Mouse (Mus musculus): ENCODE data around the gene Nos3. TPM values are rescaled to one million over a fixed set of nuclear protein-coding genes. Genes with fewer than 3 reads are reported as not detected.

The Nos3 gene
- polyA plus RNA-seq, 1 experiment from 2014 or later: 34.0 TPM

DNA sequence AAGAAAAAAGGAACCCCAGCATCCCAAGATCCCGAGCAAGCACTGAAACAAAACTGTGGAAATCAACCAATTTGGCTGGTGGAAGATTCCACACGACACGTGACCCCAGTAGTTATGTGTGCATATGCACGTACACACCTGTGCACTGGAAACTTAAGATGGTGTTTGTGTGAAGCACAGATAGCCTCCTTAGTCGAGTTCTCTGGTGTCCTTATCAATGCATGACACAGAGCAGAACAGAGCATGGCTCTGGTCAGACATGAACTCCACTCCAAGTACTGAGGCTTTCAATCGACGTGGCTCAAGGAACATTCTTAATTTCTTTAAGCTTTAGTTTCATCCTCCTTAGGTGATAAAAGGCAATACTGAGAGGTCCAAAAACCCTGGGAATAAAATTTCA is 18.3 kb upstream of the Nos3 start:
- Histone ChIP-seq H3K36me3 (peaks cover 33% of the 10 kb centered on the region), H3K4me2 (no peak overlapping the region), H3K9me3 (no peaks in the 10 kb centered on the region), H3K27ac (replicated peaks) (no peak overlapping the region), H3K4me1 (peaks cover 92% of the 10 kb centered on the region), H3K27me3 (replicated peaks) (no peaks in the 10 kb centered on the region; the same call in 1 of the 2 replicates), H3K9ac (no peak overlapping the region), H3K4me3 (no peak overlapping the region)
- no peak for ATAC-seq (ENCODE audit: extremely low read depth, insufficient number of reproducible peaks, low FRiP score, low TSS enrichment)
- WGBS: 63% methylated on average over 7 of the region's 7 CpGs

DNA sequence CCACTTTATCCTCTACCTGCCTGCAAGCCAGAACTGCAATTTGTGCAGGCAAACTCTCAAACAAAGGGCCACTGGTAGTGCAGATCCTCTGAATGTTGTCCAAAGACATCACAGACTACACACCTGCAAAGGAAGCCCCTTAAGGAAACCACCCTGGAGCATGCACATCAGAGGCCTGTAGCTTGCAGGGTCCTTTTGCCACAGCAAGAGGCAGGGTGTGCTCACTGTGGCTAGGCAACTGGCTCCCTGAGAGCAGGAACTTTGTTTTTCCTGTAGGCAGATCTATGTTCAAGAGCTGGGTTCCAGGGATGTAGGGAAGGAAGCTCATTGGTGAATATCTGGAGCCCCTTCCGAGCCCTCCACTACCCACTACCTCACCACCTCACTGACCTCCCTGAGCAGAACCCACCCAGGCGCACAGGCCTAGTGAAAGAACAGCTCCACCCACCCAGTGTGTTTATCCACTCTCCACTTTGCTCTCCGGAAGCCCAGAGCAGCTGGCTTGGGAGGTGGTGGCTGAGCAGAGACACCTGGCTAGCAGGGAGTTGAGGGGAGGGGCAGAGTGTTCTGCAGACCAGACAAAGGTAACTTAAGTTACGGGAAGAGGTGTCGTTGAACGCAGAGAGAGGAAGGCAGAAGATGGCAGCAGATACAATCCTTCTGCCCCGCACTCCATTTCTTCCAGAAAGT is 17.3 kb upstream of the Nos3 start:
- ATAC-seq (ENCODE audit: extremely low read depth, insufficient number of reproducible peaks, low FRiP score, low TSS enrichment): no peak
- 41% methylated on average over 7 of the region's 7 CpGs for WGBS
- H3K27ac ChIP-seq (replicated peaks): 0 out of 2 replicates have a peak overlapping the region, but pooled peaks have one; percentile 1
- no peaks in the 10 kb centered on the region for H3K9me3 ChIP-seq
- no peaks in the 10 kb centered on the region; the same call in 1 of the 2 replicates for H3K27me3 ChIP-seq (replicated peaks)
- H3K4me2 ChIP-seq: peak overlapping the region; percentile 87
- peak overlapping the region; percentile 99 for H3K9ac ChIP-seq
- H3K36me3 ChIP-seq: peaks cover 33% of the 10 kb centered on the region
- H3K4me3 ChIP-seq: peak overlapping the region; percentile 90
- H3K4me1 ChIP-seq: peaks cover 87% of the 10 kb centered on the region

DNA sequence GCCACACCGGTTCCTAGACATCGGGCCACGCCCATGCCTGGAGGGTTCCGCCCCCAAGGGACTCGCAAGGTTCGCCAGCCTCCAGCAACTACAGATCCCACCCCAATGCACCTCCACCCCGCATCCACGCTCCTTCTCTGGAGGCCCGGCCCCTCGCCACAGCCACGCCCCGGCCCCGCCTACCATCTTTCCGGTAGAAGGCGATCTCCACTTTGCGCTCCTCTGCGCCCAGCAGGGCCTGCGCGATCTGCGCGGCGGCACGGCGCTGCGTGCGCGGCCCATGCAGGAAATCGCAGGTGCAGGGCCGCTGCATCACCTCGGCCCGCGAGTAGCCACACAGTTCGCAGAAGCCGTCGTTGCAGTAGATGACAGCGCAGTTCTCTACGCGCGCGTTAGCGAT is 16.5 kb upstream of the Nos3 start:
- WGBS: under 1% methylated on average over 41 of the region's 41 CpGs
- no peaks in the 10 kb centered on the region for H3K9me3 ChIP-seq
- no peaks in the 10 kb centered on the region; the same call in 1 of the 2 replicates for H3K27me3 ChIP-seq (replicated peaks)
- peak overlapping the region; percentile 90 for H3K4me3 ChIP-seq
- peaks cover 33% of the 10 kb centered on the region for H3K36me3 ChIP-seq
- H3K27ac ChIP-seq (replicated peaks): peak overlapping the region; percentile 99
- H3K4me2 ChIP-seq: peak overlapping the region; percentile 87
- H3K4me1 ChIP-seq: peaks cover 87% of the 10 kb centered on the region
- ATAC-seq (ENCODE audit: extremely low read depth, insufficient number of reproducible peaks, low FRiP score, low TSS enrichment): no peak
- peak overlapping the region; percentile 99 for H3K9ac ChIP-seq

DNA sequence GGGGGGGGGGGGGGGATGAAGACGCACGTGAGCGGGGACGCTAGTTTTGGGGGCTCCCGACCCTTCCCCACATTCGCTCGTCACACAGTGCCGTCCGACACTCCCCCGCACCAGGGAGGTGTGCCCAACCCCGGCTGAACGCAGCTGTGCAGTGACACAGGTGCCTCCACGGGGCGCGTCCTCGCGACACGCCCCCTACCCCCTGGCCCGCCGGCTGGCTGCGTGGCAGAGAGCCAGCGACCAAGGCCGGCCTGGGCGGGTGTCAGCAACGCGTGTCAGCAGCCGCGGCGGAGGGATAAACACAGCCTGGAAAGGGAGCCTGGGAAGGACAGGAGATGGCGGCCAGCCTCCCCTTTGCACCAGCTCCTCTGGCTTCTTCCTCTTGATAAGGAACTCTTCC is 16.1 kb upstream of the Nos3 start:
- H3K9me3 ChIP-seq: no peaks in the 10 kb centered on the region
- H3K27ac ChIP-seq (replicated peaks): peak overlapping the region; percentile 99
- peaks cover under 1% of the 10 kb centered on the region; the same call in 1 of the 2 replicates for H3K27me3 ChIP-seq (replicated peaks)
- peak overlapping the region; percentile 99 for H3K9ac ChIP-seq
- H3K4me3 ChIP-seq: peak overlapping the region; percentile 90
- peaks cover 87% of the 10 kb centered on the region for H3K4me1 ChIP-seq
- no peak for ATAC-seq (ENCODE audit: extremely low read depth, insufficient number of reproducible peaks, low FRiP score, low TSS enrichment)
- WGBS: under 1% methylated on average over 30 of the region's 30 CpGs
- H3K4me2 ChIP-seq: peak overlapping the region; percentile 87
- H3K36me3 ChIP-seq: peaks cover 33% of the 10 kb centered on the region

DNA sequence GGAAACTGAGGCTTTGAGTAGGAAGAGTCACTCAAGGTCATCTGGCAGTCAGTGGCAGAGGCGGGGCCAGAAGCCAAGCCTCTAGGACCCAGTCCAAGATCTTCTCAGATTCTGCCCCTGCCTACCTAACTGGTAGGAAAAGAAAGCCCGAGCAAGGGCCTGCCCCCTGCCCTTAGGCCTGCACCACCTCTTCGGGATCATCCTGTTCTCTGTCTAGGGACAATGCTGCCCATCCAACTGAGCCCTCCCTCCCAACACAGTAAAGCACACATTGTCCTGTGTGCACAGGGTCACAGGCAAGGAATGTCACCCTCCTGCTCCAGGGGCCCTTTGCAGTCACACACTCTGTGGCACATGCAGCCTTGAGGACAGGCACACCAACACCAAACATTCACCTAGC is 14.5 kb upstream of the Nos3 start:
- Histone ChIP-seq H3K4me1 (peaks cover 87% of the 10 kb centered on the region), H3K9ac (peak overlapping the region; percentile 99), H3K4me3 (peak overlapping the region; percentile 90), H3K27ac (replicated peaks) (peak overlapping the region; percentile 99), H3K36me3 (peaks cover 27% of the 10 kb centered on the region), H3K27me3 (replicated peaks) (peaks cover 6% of the 10 kb centered on the region), H3K4me2 (peak overlapping the region; percentile 87), H3K9me3 (no peaks in the 10 kb centered on the region)
- no peak for ATAC-seq (ENCODE audit: extremely low read depth, insufficient number of reproducible peaks, low FRiP score, low TSS enrichment)
- WGBS: 26% methylated on average over 3 of the region's 3 CpGs

DNA sequence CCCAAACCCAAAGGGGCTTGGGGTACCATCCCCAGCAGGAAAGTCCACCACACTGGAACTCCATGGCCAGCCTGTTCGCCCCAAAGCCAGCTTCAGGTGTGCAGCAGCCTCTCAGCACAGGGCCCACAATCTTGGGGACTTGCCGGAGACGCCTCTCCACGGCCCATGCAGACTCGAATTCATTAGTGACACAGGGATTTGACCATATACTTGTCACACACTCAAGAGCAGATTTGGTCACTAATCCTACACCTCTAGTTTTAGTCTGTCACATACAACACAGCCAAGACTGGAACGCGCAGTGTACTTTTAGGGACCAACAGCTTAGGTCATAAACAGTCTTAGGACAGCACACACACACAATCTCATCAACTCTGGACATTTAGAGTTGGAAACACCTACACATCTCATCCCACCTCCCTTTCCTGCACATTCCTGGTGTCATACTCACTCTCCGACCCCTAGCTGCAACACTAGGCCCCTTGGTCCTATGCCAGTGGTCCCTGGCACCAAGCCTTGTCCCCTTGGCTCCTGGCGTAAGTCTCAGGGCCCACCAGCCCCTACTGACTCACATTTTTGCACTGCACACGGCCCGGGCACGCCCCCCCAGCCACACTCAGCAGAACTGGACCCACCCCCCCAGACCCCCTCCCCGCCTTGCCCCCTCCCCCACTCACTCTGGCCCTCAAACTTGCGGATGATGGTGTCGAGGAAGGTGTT is 13.9 kb upstream of the Nos3 start:
- 20% methylated on average over 15 of the region's 15 CpGs for WGBS
- H3K4me1 ChIP-seq: peaks cover 83% of the 10 kb centered on the region
- no peak for ATAC-seq (ENCODE audit: extremely low read depth, insufficient number of reproducible peaks, low FRiP score, low TSS enrichment)

DNA sequence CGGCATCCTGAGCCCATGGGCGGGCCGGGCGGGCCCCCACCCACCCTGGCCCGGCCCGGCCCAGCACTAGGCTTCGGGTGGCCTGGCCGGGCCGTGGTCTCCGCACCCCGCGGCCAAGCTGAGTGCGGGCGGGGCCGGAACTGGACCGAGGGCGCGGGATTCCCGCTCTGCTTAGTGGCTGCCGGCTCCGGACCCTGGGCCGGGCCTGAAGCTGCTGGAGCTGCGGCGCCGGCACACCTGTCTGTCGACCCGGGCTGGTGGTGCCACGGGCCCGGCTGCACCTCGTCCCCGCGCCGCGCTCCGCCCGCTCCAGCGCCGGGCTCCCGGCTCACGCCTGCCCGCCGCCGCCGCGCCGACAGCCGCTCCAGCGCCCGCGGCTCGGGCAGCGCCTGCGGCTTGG is 13.3 kb upstream of the Nos3 start, which contains the start of gene Kcnh2:
Gene Kcnh2, minus strand, starts transcription at position 327 of the 400 bp plus-strand sequence.
- Histone ChIP-seq H3K4me1 (peaks cover 81% of the 10 kb centered on the region), H3K4me2 (peak within 1 kb of the TSS; percentile 87), H3K36me3 (peaks cover 15% of the 10 kb centered on the region), H3K27me3 (replicated peaks) (peaks cover 6% of the 10 kb centered on the region), H3K9me3 (no peaks in the 10 kb centered on the region), H3K4me3 (peak within 1 kb of the TSS; percentile 90), H3K9ac (peak within 1 kb of the TSS; percentile 99), H3K27ac (replicated peaks) (peak within 1 kb of the TSS; percentile 99)
- WGBS: under 1% methylated on average over 44 of the region's 53 CpGs
- ATAC-seq (ENCODE audit: extremely low read depth, insufficient number of reproducible peaks, low FRiP score, low TSS enrichment): no peak

More for the DNA sequence above, 13.9 kb upstream of the Nos3 start:
- Histone ChIP-seq H3K36me3 (peaks cover 21% of the 10 kb centered on the region), H3K4me3 (peak overlapping the region; percentile 90), H3K9me3 (no peaks in the 10 kb centered on the region), H3K27ac (replicated peaks) (peak overlapping the region; percentile 99), H3K4me2 (peak overlapping the region; percentile 87), H3K27me3 (replicated peaks) (peaks cover 6% of the 10 kb centered on the region), H3K9ac (peak overlapping the region; percentile 99)

DNA sequence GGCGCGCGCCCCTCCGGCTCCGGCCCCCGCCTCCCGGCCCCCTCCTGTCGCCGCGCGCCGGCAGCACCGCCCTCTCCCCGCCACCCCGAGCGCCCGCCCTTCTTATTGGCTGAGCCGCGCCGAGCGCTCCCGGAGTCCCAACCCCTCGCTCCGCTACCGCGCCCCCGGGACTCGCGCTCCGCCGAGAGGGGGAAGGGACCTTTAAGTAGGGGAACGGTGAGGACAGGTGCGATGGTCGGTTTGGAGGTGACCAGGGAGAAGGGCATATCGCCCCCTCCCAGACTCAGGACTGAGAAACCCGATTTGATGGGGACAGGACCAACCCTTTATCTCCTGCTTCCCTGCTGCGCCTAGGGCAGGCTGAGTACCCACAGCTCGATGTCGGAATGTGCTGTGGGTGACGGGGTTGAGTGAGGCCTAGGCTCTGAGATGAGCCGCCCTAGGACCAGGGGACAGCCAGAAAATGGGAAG is 12.9 kb upstream of the Nos3 start:
- Histone ChIP-seq H3K9me3 (no peaks in the 10 kb centered on the region), H3K9ac (peak overlapping the region; percentile 99), H3K36me3 (peaks cover 10% of the 10 kb centered on the region), H3K4me2 (peak overlapping the region; percentile 87), H3K27ac (replicated peaks) (peak overlapping the region; percentile 99), H3K4me1 (peaks cover 76% of the 10 kb centered on the region), H3K4me3 (peak overlapping the region; percentile 90), H3K27me3 (replicated peaks) (peaks cover 6% of the 10 kb centered on the region)
- ATAC-seq (ENCODE audit: extremely low read depth, insufficient number of reproducible peaks, low FRiP score, low TSS enrichment): peak; percentile 70
- WGBS: under 1% methylated on average over 38 of the region's 41 CpGs

DNA sequence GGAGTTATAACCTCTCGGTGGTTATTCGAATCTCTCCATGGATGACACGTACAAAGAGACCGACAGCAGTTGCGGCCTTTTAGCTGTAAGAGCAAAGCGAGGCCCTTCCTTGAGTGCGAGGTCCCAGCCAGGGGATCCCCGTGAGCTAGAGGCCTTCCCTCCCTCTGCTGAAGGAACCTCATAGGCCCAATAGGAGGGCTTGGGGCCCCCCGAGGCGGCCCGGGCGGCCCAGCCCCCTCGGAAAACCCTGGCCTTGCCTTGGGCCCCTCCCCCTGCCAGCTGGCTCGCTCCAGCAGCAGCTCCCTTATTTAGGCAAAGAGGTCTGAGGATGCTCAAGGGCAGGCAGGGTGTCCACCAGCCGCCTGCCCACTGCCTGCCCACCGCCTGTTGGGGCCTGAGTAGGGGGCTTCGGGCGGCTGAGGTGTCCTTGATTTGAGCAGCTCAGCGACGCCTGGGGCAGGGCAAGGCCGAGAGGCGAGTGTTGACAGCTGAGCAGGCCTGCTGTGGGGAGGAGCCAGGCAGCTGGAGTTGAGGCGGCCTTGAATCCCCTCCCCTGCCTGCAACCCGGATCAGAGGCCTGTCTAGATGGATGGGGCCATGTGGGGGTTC is 12.3 kb upstream of the Nos3 start:
- Histone ChIP-seq H3K27me3 (replicated peaks) (peaks cover 6% of the 10 kb centered on the region), H3K4me1 (peaks cover 70% of the 10 kb centered on the region), H3K27ac (replicated peaks) (peak overlapping the region; percentile 99), H3K9me3 (no peaks in the 10 kb centered on the region), H3K9ac (peak overlapping the region; percentile 99), H3K36me3 (peaks cover 4% of the 10 kb centered on the region; the same call in 1 of the 2 replicates), H3K4me3 (peak overlapping the region; percentile 90), H3K4me2 (peak overlapping the region; percentile 87)
- ATAC-seq (ENCODE audit: extremely low read depth, insufficient number of reproducible peaks, low FRiP score, low TSS enrichment): peak; percentile 70
- WGBS: 2% methylated on average over 24 of the region's 24 CpGs

DNA sequence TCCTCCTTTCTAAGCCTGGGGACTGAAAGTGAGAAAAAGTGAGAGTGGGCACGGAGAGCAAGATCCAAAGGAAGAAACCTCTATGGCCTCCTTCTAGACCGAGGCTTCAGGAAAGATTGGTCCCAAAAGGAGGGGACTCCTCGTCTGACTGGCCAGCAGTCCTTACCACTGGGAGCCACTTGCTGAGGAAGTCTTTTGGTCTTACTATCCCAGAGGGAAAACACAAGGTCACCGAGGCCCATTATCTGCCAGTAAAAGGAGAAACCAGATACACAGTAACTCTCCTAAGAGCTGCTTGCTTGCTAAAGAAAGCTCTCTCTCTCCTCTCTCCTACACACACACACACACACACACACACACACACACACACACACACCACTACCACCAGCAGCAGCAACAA is 11.3 kb upstream of the Nos3 start:
- H3K36me3 ChIP-seq: no peaks in the 10 kb centered on the region
- H3K4me3 ChIP-seq: peak overlapping the region; percentile 90
- ATAC-seq (ENCODE audit: extremely low read depth, insufficient number of reproducible peaks, low FRiP score, low TSS enrichment): no peak
- WGBS: 13% methylated on average over 4 of the region's 4 CpGs
- H3K27ac ChIP-seq (replicated peaks): peak overlapping the region; percentile 99
- peak overlapping the region; percentile 74 for H3K9ac ChIP-seq
- peaks cover 60% of the 10 kb centered on the region for H3K4me1 ChIP-seq
- peaks cover 6% of the 10 kb centered on the region for H3K27me3 ChIP-seq (replicated peaks)
- peak overlapping the region; percentile 87 for H3K4me2 ChIP-seq
- H3K9me3 ChIP-seq: no peaks in the 10 kb centered on the region

DNA sequence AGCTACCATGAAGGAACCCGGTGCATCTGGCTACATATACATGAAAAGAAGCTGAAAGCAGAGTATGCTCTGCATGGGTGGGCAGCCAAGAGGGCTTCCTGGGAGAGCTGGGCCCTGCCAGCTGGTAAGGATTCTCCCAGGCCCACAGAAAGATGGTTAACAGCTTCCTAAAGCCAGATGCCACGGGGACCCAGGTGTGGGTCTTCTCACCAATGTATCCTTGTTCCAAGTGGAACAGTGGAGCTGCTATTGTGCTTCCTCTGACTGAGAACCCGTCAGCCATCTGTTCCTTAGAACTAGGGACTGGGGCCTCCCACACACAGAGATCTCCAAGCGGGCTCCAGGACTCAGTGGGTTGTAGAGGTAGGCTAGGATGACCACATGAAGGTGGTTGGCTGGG is 7.8 kb upstream of the Nos3 start:
- peaks cover 45% of the 10 kb centered on the region for H3K4me1 ChIP-seq
- 56% methylated on average over 4 of the region's 4 CpGs for WGBS
- H3K36me3 ChIP-seq: no peaks in the 10 kb centered on the region
- H3K4me3 ChIP-seq: no peak overlapping the region
- H3K9ac ChIP-seq: no peak overlapping the region
- H3K4me2 ChIP-seq: no peak overlapping the region
- ATAC-seq (ENCODE audit: extremely low read depth, insufficient number of reproducible peaks, low FRiP score, low TSS enrichment): no peak
- no peaks in the 10 kb centered on the region for H3K9me3 ChIP-seq
- no peak overlapping the region for H3K27ac ChIP-seq (replicated peaks)
- peaks cover 6% of the 10 kb centered on the region for H3K27me3 ChIP-seq (replicated peaks)

All from heart, embryonic 13.5 days (tissue).